Mouse (Mus musculus) spleen, postnatal 14 days (tissue): ENCODE data around the gene Olfr1209.

Experiments used
- DNase-seq, 2 experiments: peaks; one replicate each; pipeline ENCODE4 v3.0.0; 2021 to 2022; ENCODE audit warnings: low spot score in 2 of 2

The Olfr1209 gene

DNA sequence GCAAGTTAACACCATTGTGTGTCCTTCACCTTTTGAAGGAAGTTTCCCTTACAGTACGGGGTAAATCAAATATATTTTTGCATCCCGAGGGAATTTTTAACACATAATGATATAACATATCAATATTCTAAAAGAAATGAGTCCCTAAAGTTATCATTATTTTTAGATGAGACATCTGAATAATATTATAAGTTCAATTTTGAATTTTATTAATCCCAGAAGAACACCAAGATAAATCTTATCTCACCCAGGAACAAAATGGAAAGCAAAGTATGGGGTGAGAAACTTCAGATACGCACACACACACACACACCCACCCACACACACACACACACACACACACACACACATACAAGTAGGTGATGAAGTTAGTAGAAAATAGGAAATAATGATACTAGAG, at the start of gene Olfr1209:
Gene Olfr1209, minus strand, starts transcription at position 101 of the 400 bp plus-strand sequence.
- DNase-seq = no peak

DNA sequence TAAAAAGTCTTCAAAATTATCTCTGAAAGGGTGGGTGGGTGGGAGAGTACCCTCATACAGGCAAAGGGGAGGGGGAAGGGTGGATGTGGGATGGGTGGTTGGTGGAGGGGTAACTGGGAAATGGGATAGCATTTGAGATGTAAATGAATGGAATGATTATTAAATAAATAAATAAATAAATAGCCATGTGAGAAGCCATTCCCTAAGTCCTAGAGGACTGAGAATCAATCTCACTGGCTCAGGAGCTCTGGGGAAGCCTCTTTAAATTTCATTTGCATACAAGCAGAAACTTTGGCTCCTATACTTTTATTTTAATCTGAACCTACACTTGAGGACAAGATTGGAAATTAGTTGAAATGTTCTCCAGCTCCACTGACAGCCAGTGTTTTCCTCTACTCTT, 38.7 kb upstream of the Olfr1209 start, which contains the start of gene Olfr1212:
Gene Olfr1212, plus strand, starts transcription at position 301 of the 400 bp plus-strand sequence.
- DNase-seq = no peak

DNA sequence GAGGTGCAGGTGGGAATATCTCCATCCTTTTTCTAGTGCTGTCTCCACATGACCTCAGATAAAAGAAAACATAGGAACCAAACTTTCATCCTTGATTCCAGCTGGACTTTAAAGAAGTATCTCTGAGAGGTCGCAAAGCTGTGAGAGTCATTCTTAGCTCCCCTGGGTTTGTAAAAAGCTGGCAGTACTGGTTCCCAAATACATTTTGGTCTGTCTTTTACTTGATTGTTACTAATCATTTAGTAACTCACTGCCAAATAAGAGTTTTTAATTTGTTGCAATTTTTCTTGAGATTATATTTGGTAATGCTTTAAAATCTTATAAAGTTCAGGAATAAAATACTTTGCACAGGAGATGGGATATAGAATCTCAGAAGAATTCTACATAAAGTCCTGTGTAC, 23.1 kb upstream of the Olfr1209 start, which contains the start of gene Olfr1211:
Gene Olfr1211, minus strand, starts transcription at position 101 of the 400 bp plus-strand sequence.
- no peak for DNase-seq

DNA sequence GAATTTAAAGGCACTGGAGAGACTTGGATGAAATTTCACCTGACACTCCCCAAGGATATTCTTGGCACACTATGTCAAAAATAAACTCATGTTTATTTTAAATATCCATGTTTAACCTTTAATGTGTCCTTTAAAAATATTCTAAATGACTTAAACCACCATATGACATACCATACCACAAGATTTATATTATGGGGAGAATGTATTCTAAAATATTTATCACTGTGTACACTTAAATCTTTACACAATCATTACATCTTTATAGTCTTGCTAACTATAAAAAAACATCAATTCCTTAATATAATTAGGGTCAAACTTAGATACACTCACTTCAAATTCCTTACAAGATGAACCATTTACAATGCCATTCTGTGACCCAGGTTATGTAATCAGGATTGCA, 12.7 kb downstream of the Olfr1209 start, which contains the start of gene Olfr1208:
Gene Olfr1208, minus strand, starts transcription at position 101 of the 400 bp plus-strand sequence.
- no peak for DNase-seq

DNA sequence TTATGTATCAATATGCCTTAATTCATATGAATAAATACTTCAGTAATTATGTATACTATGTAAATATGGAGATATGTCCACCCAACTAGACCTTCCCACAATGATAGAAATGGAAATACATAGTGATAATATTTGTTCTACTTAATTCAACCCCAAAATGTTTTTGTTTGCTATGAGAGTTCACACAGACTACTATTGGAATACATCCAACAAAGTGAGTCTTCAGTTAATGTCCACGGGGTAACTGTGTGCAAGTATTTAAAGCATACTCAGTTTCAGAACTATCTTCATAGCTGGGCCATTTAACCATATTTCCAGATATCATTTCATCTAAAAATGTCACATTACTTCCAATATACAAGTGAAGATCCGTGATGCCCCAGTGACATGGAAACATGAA, 52.0 kb downstream of the Olfr1209 start, which contains the start of gene Olfr1206:
Gene Olfr1206, plus strand, starts transcription at position 301 of the 400 bp plus-strand sequence.
- no peak for DNase-seq
